Comparison of ENCODE assay signal across 7 mouse cellular contexts in genomic region chr17:27018555-27019196, GRCm38 (mm10). TPM values are rescaled to one million over a fixed set of nuclear protein-coding genes. Genes with fewer than 3 reads are reported as not detected.
DNase-seq lines count a peak whose midpoint lies in the region; ATAC-seq and TF ChIP-seq lines count a peak whose summit lies in the region.

No protein-coding gene starts in this region.

- H3K4me2 ChIP-seq in lung, postnatal 0 days (replicated peaks; ENCODE audit: low read depth, low read length) = peak overlapping the region; percentile 79
- peak overlapping the region; percentile 85 for H3K4me2 ChIP-seq in intestine, embryonic 15.5 days (replicated peaks)

- peak overlapping the region; percentile 56; the same call in 1 of the 2 replicates for H3K4me3 ChIP-seq in lung, postnatal 0 days (ENCODE audit: low read depth, low read length)
- H3K4me3 ChIP-seq in lung, adult 2 months (replicated peaks; ENCODE audit: extremely low read depth, low read depth, low read length) = no peak overlapping the region
- H3K4me3 ChIP-seq in forebrain, embryonic 10.5 days = peak overlapping the region; percentile 58
- peak overlapping the region; percentile 53 for H3K4me3 ChIP-seq in intestine, embryonic 15.5 days (replicated peaks)
- H3K4me3 ChIP-seq in midbrain, embryonic 10.5 days = peak overlapping the region; percentile 54

- H3K27ac ChIP-seq in lung, postnatal 0 days (ENCODE audit: low read length) = peak overlapping the region; percentile 39
- peak overlapping the region; percentile 84 for H3K27ac ChIP-seq in forebrain, embryonic 10.5 days
- H3K27ac ChIP-seq in intestine, embryonic 15.5 days = peak overlapping the region; percentile 51
- peak overlapping the region; percentile 79 for H3K27ac ChIP-seq in midbrain, embryonic 10.5 days (replicated peaks)

- 25% methylated on average over 12 of the region's 12 CpGs for WGBS in lung, postnatal 0 days
- 37% methylated on average over 12 of the region's 12 CpGs for WGBS in lung, adult 2 months
- 49% methylated on average over 12 of the region's 12 CpGs for WGBS in forebrain, embryonic 10.5 days
- 40% methylated on average over 12 of the region's 12 CpGs for WGBS in intestine, embryonic 15.5 days
- 45% methylated on average over 12 of the region's 12 CpGs for WGBS in midbrain, embryonic 10.5 days

- peak; percentile 41 for DNase-seq in lung, postnatal 0 days (ENCODE audit: low spot score)
- DNase-seq in lung, adult 2 months = no peak
- no peak for DNase-seq in forebrain, embryonic 10.5 days (ENCODE audit: extremely low spot score, low spot score)
- no peak for DNase-seq in midbrain, embryonic 10.5 days (ENCODE audit: low spot score)
- DNase-seq in embryo, embryonic 10 days (ENCODE audit: low spot score) = no peak

- ATAC-seq in lung, postnatal 0 days = peak; percentile 36
- ATAC-seq in intestine, embryonic 15.5 days = 0 out of 2 replicates have a peak, but pooled peaks have one; percentile 34
- no peak for ATAC-seq in inflammation-experienced regulatory T-cells, adult 6 months

- peak overlapping the region; percentile 55 for H3K9ac ChIP-seq in lung, postnatal 0 days (replicated peaks; ENCODE audit: low read depth)
- H3K9ac ChIP-seq in intestine, embryonic 15.5 days = peak overlapping the region; percentile 60

- no peak for TF ChIP-seq EP300 in lung, postnatal 0 days (IDR thresholded peaks at IDR 0.05)

- TF ChIP-seq POLR2A in lung, adult 2 months (IDR thresholded peaks at IDR 0.05; ENCODE audit: borderline replicate concordance, extremely low read depth, low read depth, low read length) = no peak

- no peaks in the 10 kb centered on the region for H3K27me3 ChIP-seq in lung, postnatal 0 days (replicated peaks; ENCODE audit: insufficient read depth, low read length)
- no peaks in the 10 kb centered on the region for H3K27me3 ChIP-seq in forebrain, embryonic 10.5 days (ENCODE audit: poor library complexity, severe bottlenecking)
- no peaks in the 10 kb centered on the region for H3K27me3 ChIP-seq in intestine, embryonic 15.5 days (replicated peaks)
- no peaks in the 10 kb centered on the region for H3K27me3 ChIP-seq in midbrain, embryonic 10.5 days (ENCODE audit: low read depth, poor library complexity, severe bottlenecking)

- peaks cover 5% of the 10 kb centered on the region; the same call in 1 of the 2 replicates for H3K4me1 ChIP-seq in lung, postnatal 0 days (ENCODE audit: insufficient read depth, low read depth, low read length)
- H3K4me1 ChIP-seq in lung, adult 2 months (ENCODE audit: control insufficient read depth, insufficient read depth, low read length) = peaks cover 3% of the 10 kb centered on the region; the same call in 1 of the 2 replicates
- H3K4me1 ChIP-seq in forebrain, embryonic 10.5 days = peaks cover 19% of the 10 kb centered on the region
- H3K4me1 ChIP-seq in intestine, embryonic 15.5 days (replicated peaks) = peaks cover 8% of the 10 kb centered on the region; the same call in 1 of the 2 replicates
- peaks cover 25% of the 10 kb centered on the region for H3K4me1 ChIP-seq in midbrain, embryonic 10.5 days

- no peak for TF ChIP-seq CTCF in lung, postnatal 0 days (IDR thresholded peaks at IDR 0.05)
- TF ChIP-seq CTCF in lung, adult 2 months (IDR thresholded peaks at IDR 0.05; ENCODE audit: insufficient read depth, low read length) = no peak

- 0 out of 2 replicates have a peak, but pooled peaks cover 12% of the 10 kb centered on the region for H3K36me3 ChIP-seq in lung, postnatal 0 days (ENCODE audit: insufficient read depth, low read length)
- H3K36me3 ChIP-seq in forebrain, embryonic 10.5 days (replicated peaks) = peaks cover 43% of the 10 kb centered on the region
- H3K36me3 ChIP-seq in intestine, embryonic 15.5 days = peaks cover 15% of the 10 kb centered on the region
- H3K36me3 ChIP-seq in midbrain, embryonic 10.5 days = peaks cover 43% of the 10 kb centered on the region

- H3K9me3 ChIP-seq in lung, postnatal 0 days (ENCODE audit: low read length) = no peaks in the 10 kb centered on the region
- no peaks in the 10 kb centered on the region for H3K9me3 ChIP-seq in forebrain, embryonic 10.5 days
- H3K9me3 ChIP-seq in intestine, embryonic 15.5 days = no peaks in the 10 kb centered on the region
- H3K9me3 ChIP-seq in midbrain, embryonic 10.5 days (replicated peaks) = no peaks in the 10 kb centered on the region

RNA-seq across cellular contexts. Expression of gene Bak1, which starts 10.1 kb away (rescaled TPM):
- 3.8 and 4.0 TPM in 2 replicates for polyA plus RNA-seq in lung, postnatal 0 days (2015; fragmentation: Nextera tagmentation; extraction: Ambion mirVana)
- polyA plus RNA-seq in lung, adult 2 months (2012; rRNA removed) = 48.2 and 55.8 TPM in 2 replicates
- 3.1 and 3.4 TPM in 2 replicates for polyA plus RNA-seq in forebrain, embryonic 10.5 days (2016; fragmentation: Nextera tagmentation; extraction: Ambion mirVana)
- 7.3 and 8.1 TPM in 2 replicates for polyA plus RNA-seq in intestine, embryonic 15.5 days (2015; fragmentation: Nextera tagmentation; extraction: Ambion mirVana)
- 2.8 and 3.4 TPM in 2 replicates for polyA plus RNA-seq in midbrain, embryonic 10.5 days (2016; fragmentation: Nextera tagmentation; extraction: Ambion mirVana)
- 10 to 100 TPM in 1 of 3 experiments, 1 to 10 TPM in 2; 5.1 to 23.3 (median 6.8) TPM for polyA plus RNA-seq in inflammation-experienced regulatory T-cells, adult 6 months (2017; shearing (Covaris generic))

RNA-seq across cellular contexts. Expression of gene Itpr3, which starts 38.4 kb away (rescaled TPM):
- 3.6 and 3.9 TPM in 2 replicates for polyA plus RNA-seq in lung, postnatal 0 days (2015; fragmentation: Nextera tagmentation; extraction: Ambion mirVana)
- 22.0 and 22.5 TPM in 2 replicates for polyA plus RNA-seq in lung, adult 2 months (2012; rRNA removed)
- polyA plus RNA-seq in forebrain, embryonic 10.5 days (2016; fragmentation: Nextera tagmentation; extraction: Ambion mirVana) = 1.6 TPM in 2 replicates
- polyA plus RNA-seq in intestine, embryonic 15.5 days (2015; fragmentation: Nextera tagmentation; extraction: Ambion mirVana) = 13.0 and 14.5 TPM in 2 replicates
- 1.0 and 1.3 TPM in 2 replicates for polyA plus RNA-seq in midbrain, embryonic 10.5 days (2016; fragmentation: Nextera tagmentation; extraction: Ambion mirVana)
- polyA plus RNA-seq in inflammation-experienced regulatory T-cells, adult 6 months (2017; shearing (Covaris generic)) = 1 to 10 TPM; 3.9 to 8.2 (median 7.1) TPM

RNA-seq across cellular contexts. Expression of gene Zbtb9, which starts 45.7 kb away (rescaled TPM):
- polyA plus RNA-seq in lung, postnatal 0 days (2015; fragmentation: Nextera tagmentation; extraction: Ambion mirVana) = 9.3 and 9.9 TPM in 2 replicates
- 14.1 and 14.5 TPM in 2 replicates for polyA plus RNA-seq in lung, adult 2 months (2012; rRNA removed)
- polyA plus RNA-seq in forebrain, embryonic 10.5 days (2016; fragmentation: Nextera tagmentation; extraction: Ambion mirVana) = 17.5 and 20.1 TPM in 2 replicates
- polyA plus RNA-seq in intestine, embryonic 15.5 days (2015; fragmentation: Nextera tagmentation; extraction: Ambion mirVana) = 14.0 and 14.2 TPM in 2 replicates
- polyA plus RNA-seq in midbrain, embryonic 10.5 days (2016; fragmentation: Nextera tagmentation; extraction: Ambion mirVana) = 18.6 and 18.8 TPM in 2 replicates
- polyA plus RNA-seq in inflammation-experienced regulatory T-cells, adult 6 months (2017; shearing (Covaris generic)) = 10 to 100 TPM in 1 of 3 experiments, 1 to 10 TPM in 2; 9.0 to 11.1 (median 9.3) TPM
